Mouse (Mus musculus) heart, embryonic 11.5 days (tissue): ENCODE results near the gene Iffo2. TPM values are rescaled to one million over a fixed set of nuclear protein-coding genes. Genes with fewer than 3 reads are reported as not detected.

Experiments
- ATAC-seq: fragments of 200-750 bp; cut with Nextera tagmentation; replicated peaks from 2 replicates; pipeline ENCODE4 v1.8.0; 2017; ENCODE audit warnings: moderate library complexity; ENCODE audit not compliant: insufficient number of reproducible peaks, low FRiP score, low TSS enrichment
- H3K27ac ChIP-seq: fragments of 300-500 bp; sonication (generic); 2 replicates; pipeline ENCODE4 v1.5.1; 2014; ENCODE audit warnings: mild to moderate bottlenecking, low read depth, low read length
- H3K27me3 ChIP-seq: fragments of 300-500 bp; sonication (generic); 2 replicates; pipeline ENCODE4 v1.6.1; 2014; ENCODE audit warnings: mild to moderate bottlenecking, low read length, mixed read lengths; ENCODE audit not compliant: control insufficient read depth, insufficient read depth
- H3K36me3 ChIP-seq: fragments of 300-500 bp; sonication (generic); 2 replicates; pipeline ENCODE4 v1.6.1; 2014; ENCODE audit warnings: mild to moderate bottlenecking, low read length, moderate library complexity, mixed read lengths; ENCODE audit not compliant: control insufficient read depth, insufficient read depth
- H3K4me1 ChIP-seq: fragments of 300-500 bp; sonication (generic); 2 replicates; pipeline ENCODE4 v1.6.1; 2014; ENCODE audit warnings: low read length; ENCODE audit not compliant: control insufficient read depth, insufficient read depth
- H3K4me2 ChIP-seq: fragments of 300-500 bp; sonication (generic); 2 replicates; pipeline ENCODE4 v1.6.1; 2014; ENCODE audit warnings: mild to moderate bottlenecking, moderate library complexity
- H3K4me3 ChIP-seq: fragments of 300-500 bp; sonication (generic); 2 replicates; pipeline ENCODE4 v1.5.1; 2014; ENCODE audit warnings: low read depth, low read length
- H3K9ac ChIP-seq: fragments of 300-500 bp; sonication (generic); 2 replicates; pipeline ENCODE4 v1.6.1; 2014; ENCODE audit warnings: mild to moderate bottlenecking, low read depth, low read length, moderate library complexity
- H3K9me3 ChIP-seq: fragments of 300-500 bp; sonication (generic); replicated peaks from 2 replicates; pipeline ENCODE4 v1.6.1; 2016; ENCODE audit warnings: low read length; ENCODE audit not compliant: control insufficient read depth
- WGBS: fragments of 180-500 bp; shearing (Covaris S2); extraction: QIAGEN DNeasy Blood & Tissue Kit; methylation state at CpG from one replicate; pipeline ENCODE4 v1.1.7; 2014; ENCODE audit not compliant: insufficient replicate concordance; 5-methylcytosine and 5-hydroxymethylcytosine counted together
- microRNA-seq: library from miRNA; unstranded; fragments of <30 nt; microRNA quantifications from one replicate; pipeline ENCODE4, GENCODE M21; 2016; ENCODE audit warnings: borderline number of aligned reads
- polyA plus RNA-seq: library from polyadenylated mRNA; unstranded; fragments of >200 nt; fragmentation: Nextera tagmentation; extraction: Ambion mirVana; gene quantifications from 2 replicates; pipeline ENCODE4 v1.2.1, GENCODE M21; 2014

Gene Iffo2
- polyA plus RNA-seq, 1 experiment from 2014 or later, result 2.7 TPM

DNA sequence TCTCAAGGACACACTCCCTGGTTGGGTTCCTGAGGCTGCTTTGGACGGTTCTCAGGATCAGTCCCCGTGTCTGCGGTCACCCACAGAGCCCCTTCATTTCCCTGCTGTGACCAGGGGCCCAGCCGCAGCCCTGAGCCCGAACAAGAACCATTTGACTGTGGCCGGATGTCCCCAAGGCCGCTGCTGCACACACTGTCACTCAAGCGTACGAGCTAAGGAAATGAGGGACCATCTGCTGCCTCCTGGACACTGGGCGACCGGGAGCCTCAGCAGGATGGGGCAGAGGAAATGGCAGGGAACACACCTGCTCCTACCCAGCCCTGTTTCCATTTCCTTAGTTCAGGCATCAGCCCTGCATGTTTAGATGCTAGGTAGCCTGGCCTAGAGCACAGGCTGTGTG lies 120.6 kb downstream of the Iffo2 start:
- no peak overlapping the region for H3K4me3 ChIP-seq
- no peaks in the 10 kb centered on the region for H3K4me1 ChIP-seq
- H3K27me3 ChIP-seq, result no peaks in the 10 kb centered on the region
- peaks cover 7% of the 10 kb centered on the region; the same call in 1 of the 2 replicates for H3K36me3 ChIP-seq
- 74% methylated on average over 11 of the region's 11 CpGs for WGBS
- H3K4me2 ChIP-seq, result no peak overlapping the region
- no peak for ATAC-seq
- no peaks in the 10 kb centered on the region for H3K9me3 ChIP-seq
- H3K27ac ChIP-seq, result no peak overlapping the region
- H3K9ac ChIP-seq, result no peak overlapping the region

DNA sequence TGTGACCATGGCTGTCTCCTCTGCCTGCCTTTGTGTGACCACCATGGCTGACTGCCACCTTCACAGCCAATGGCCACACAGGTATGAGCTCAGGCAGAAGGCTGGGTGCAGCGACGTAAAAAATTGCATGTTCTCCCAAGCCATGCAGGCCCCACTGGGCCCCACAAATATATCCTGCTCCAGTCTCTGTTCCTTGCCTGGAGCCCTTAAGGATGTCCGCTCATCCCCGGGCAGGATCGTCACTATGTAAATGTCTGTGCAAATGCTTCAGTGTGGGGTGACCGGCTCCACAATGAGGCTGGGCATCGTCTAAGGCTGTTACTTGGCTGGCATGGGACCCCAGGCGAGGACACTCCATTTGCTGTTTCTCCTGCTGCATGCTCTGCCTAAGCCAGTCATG lies 122.9 kb downstream of the Iffo2 start, which contains the start of gene Tas1r2:
Gene Tas1r2 (plus strand): TSS at position 301 of the 400 bp plus-strand sequence.
- WGBS, result 80% methylated on average over 8 of the region's 8 CpGs
- H3K9ac ChIP-seq, result no peak within 1 kb of the TSS
- no peak for ATAC-seq
- peaks cover 5% of the 10 kb centered on the region; the same call in 1 of the 2 replicates for H3K36me3 ChIP-seq
- no peaks in the 10 kb centered on the region; the same call in 1 of the 2 replicates for H3K9me3 ChIP-seq
- H3K27ac ChIP-seq, result no peak within 1 kb of the TSS
- no peaks in the 10 kb centered on the region for H3K4me1 ChIP-seq
- H3K27me3 ChIP-seq, result no peaks in the 10 kb centered on the region
- H3K4me3 ChIP-seq, result no peak within 1 kb of the TSS
- H3K4me2 ChIP-seq, result no peak within 1 kb of the TSS

DNA sequence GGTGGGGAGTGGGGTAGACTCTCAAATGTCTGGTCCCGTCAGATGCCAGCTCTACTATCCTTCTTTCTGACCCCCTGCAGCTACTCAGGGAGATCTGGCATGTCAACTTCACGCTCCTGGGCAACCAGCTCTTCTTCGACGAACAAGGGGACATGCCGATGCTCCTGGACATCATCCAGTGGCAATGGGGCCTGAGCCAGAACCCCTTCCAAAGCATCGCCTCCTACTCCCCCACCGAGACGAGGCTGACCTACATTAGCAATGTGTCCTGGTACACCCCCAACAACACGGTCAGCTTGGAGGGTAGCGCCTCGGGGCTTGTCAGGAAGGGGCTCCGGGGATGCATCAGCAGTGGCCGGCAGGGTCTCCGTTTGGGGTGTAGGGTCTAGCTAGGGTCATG lies 131.5 kb downstream of the Iffo2 start:
- WGBS, result 84% methylated on average over 14 of the region's 14 CpGs
- H3K27ac ChIP-seq, result no peak overlapping the region
- H3K27me3 ChIP-seq, result peaks cover 3% of the 10 kb centered on the region; the same call in 1 of the 2 replicates
- H3K4me2 ChIP-seq, result no peak overlapping the region
- ATAC-seq, result no peak
- H3K9ac ChIP-seq, result no peak overlapping the region
- H3K4me3 ChIP-seq, result no peak overlapping the region
- H3K36me3 ChIP-seq, result no peaks in the 10 kb centered on the region
- peaks cover 2% of the 10 kb centered on the region; the same call in 1 of the 2 replicates for H3K9me3 ChIP-seq
- H3K4me1 ChIP-seq, result no peaks in the 10 kb centered on the region

DNA sequence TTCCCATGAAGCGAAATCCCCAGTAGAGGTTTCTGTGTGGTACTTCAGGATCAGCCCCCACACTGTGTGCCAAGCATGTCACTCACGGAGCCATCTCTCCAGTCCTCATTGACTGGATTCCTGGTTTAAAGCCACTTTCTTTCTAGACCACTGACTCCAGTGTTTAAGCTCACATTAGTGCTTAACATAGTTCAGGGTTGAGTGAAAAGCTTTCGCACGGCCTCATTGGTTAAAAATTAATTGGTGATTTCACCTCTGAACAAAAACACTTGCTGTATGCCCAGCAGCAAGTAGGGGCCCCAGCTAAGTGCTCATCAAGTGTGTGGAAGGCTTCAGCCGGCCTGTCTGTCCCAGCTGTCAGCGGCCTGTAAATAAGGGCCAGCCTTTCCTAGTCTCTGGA lies 137.3 kb downstream of the Iffo2 start:
- Histone ChIP-seq H3K36me3 (no peaks in the 10 kb centered on the region), H3K9me3 (no peaks in the 10 kb centered on the region), H3K4me2 (no peak overlapping the region), H3K27ac (no peak overlapping the region), H3K27me3 (peaks cover 3% of the 10 kb centered on the region; the same call in 1 of the 2 replicates), H3K4me3 (no peak overlapping the region), H3K9ac (no peak overlapping the region), H3K4me1 (no peaks in the 10 kb centered on the region)
- 71% methylated on average over 6 of the region's 6 CpGs for WGBS
- ATAC-seq, result no peak

DNA sequence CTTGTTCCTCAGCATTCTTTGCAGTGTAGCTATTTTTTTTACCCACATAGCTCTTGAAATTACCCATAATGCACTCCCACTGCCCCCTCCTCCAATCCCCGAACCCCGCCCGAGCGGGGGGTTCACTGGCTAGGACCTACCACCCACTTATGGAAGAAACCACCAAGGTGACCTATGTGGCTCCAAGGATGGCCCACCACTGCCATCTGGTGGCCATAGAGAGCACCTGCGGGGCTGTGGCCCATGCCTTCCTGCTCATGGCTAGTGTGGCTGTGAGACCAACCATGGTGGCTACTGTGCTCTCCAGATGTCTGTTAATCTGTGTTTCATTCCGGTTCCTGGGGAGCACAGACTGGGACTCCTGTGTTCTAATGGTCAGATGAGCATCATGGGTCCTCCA lies 139.5 kb downstream of the Iffo2 start:
- Histone ChIP-seq H3K4me2 (no peak overlapping the region), H3K4me3 (no peak overlapping the region), H3K9ac (no peak overlapping the region), H3K4me1 (no peaks in the 10 kb centered on the region), H3K36me3 (no peaks in the 10 kb centered on the region), H3K27me3 (peaks cover 1% of the 10 kb centered on the region; the same call in 1 of the 2 replicates), H3K9me3 (no peaks in the 10 kb centered on the region), H3K27ac (no peak overlapping the region)
- WGBS, result 13% methylated on average over 6 of the region's 6 CpGs
- no peak for ATAC-seq

Small RNA genes lying within 50 kb of the gene (microRNA-seq; reads per million reads assigned to microRNA genes)
- not detected for gene Gm25571
- gene Mir7020, result 0.27 reads per million

Other genes with a start within 250 kb of the Iffo2 start
- 11.3 and 12.8 TPM in 2 replicates for gene Pqlc2, start 219.8 kb upstream of the Iffo2 start, polyA plus RNA-seq
- 51.1 and 53.7 TPM in 2 replicates for gene Akr7a5, start 219.8 kb upstream of the Iffo2 start, polyA plus RNA-seq
- gene Mrto4, start 178.0 kb upstream of the Iffo2 start, polyA plus RNA-seq, result 88.6 and 98.2 TPM in 2 replicates
- gene Emc1, start 178.0 kb upstream of the Iffo2 start, polyA plus RNA-seq, result 31.8 and 38.4 TPM in 2 replicates
- 69.0 and 71.5 TPM in 2 replicates for gene Ubr4, start 177.9 kb upstream of the Iffo2 start, polyA plus RNA-seq
- not detected in 2 replicates for gene Gm21969, start 72.6 kb downstream of the Iffo2 start, polyA plus RNA-seq
- gene Aldh4a1, start 92.3 kb downstream of the Iffo2 start, polyA plus RNA-seq, result 11.8 and 16.7 TPM in 2 replicates
- gene Tas1r2, start 123.0 kb downstream of the Iffo2 start, polyA plus RNA-seq, result not detected in 2 replicates